Mouse (Mus musculus) megakaryocyte, embryonic 14.5 days (primary cell): ENCODE results near the gene Selenof. TPM values are rescaled to one million over a fixed set of nuclear protein-coding genes. Genes with fewer than 3 reads are reported as not detected.

ENCODE experiments used
- H3K27me3 ChIP-seq: replicated peaks from 2 replicates; pipeline ENCODE3; 2012; ENCODE audit warnings: inconsistent platforms
- H3K36me3 ChIP-seq: replicated peaks from 2 replicates; pipeline ENCODE3; 2012; ENCODE audit warnings: low read length, inconsistent platforms, mixed read lengths
- H3K4me1 ChIP-seq: 2 replicates; pipeline ENCODE4 v1.6.1; 2012; ENCODE audit warnings: inconsistent platforms
- H3K4me3 ChIP-seq: replicated peaks from 2 replicates; pipeline ENCODE3; 2012; ENCODE audit warnings: moderate library complexity, mild to moderate bottlenecking, inconsistent platforms
- H3K9me3 ChIP-seq: 2 replicates; pipeline ENCODE4 v1.6.1; 2012; ENCODE audit warnings: inconsistent platforms
- FLI1 ChIP-seq: IDR thresholded peaks from 2 replicates; pipeline ENCODE4 v1.6.1; 2012; ENCODE audit warnings: low read length, inconsistent platforms, mixed read lengths
- GATA1 ChIP-seq: IDR thresholded peaks from 3 replicates; pipeline ENCODE4 v1.6.1; 2012; ENCODE audit warnings: mixed read lengths, low read length, inconsistent platforms, borderline replicate concordance
- polyA plus RNA-seq: library from polyadenylated mRNA; stranded (reverse); fragments of >175 nt; gene quantifications from 2 replicates; pipeline ENCODE4 v1.2.3, GENCODE M21; 2012; ENCODE audit warnings: low replicate concordance; ENCODE audit not compliant: insufficient read depth

Selenof gene
- polyA plus RNA-seq, 1 experiment: 35.5 TPM

DNA sequence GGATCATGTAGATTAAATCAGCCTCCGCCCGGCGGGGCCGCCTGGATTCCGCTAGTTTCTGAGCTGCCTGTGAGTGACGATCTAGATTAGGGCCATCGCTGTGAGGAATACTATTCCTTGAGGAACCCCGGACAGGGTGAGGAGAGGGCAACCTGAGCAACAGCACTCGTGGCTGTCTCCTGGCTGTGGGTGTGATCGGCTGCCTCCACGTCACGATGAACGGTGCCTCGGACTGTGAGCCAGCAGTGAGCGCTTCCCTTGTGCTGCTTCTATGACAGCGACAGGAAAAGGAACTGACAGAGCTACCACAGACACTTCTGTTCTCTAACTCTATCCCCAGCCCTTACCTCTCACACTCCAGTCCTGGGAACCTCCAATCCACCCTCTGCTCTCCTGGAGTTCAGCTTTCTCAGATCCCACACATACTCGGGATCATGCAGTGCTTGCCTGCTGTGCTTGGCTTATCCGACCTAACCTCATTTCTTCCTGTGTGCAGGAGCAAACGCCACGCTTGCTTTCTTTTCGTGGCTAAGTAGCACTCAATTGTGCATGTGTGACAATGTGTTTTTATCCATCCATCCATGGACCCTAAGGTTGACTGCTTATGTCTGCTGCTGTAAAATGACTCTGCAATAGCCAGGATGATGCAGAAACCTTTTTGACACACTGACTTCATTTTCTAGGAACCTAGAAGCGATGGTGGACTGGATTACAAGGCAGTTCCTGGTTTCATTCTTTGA, 8.4 kb upstream of the Selenof start:
- peak overlapping the region; percentile 92 for H3K4me3 ChIP-seq
- peaks cover 70% of the 10 kb centered on the region for H3K4me1 ChIP-seq
- no peaks in the 10 kb centered on the region for H3K27me3 ChIP-seq
- no peaks in the 10 kb centered on the region for H3K36me3 ChIP-seq
- TF ChIP-seq FLI1: no peak
- no peak for TF ChIP-seq GATA1
- no peaks in the 10 kb centered on the region for H3K9me3 ChIP-seq

GRCm38 (mm10) chr3:144563916-144564315, 6.2 kb upstream of the Selenof start:
- H3K9me3 ChIP-seq: no peaks in the 10 kb centered on the region
- H3K4me1 ChIP-seq: peaks cover 70% of the 10 kb centered on the region
- no peak for TF ChIP-seq FLI1
- no peak for TF ChIP-seq GATA1
- no peaks in the 10 kb centered on the region for H3K27me3 ChIP-seq
- no peaks in the 10 kb centered on the region for H3K36me3 ChIP-seq
- no peak overlapping the region for H3K4me3 ChIP-seq

GRCm38 (mm10) chr3:144565212-144565611, 4.9 kb upstream of the Selenof start:
- Histone ChIP-seq H3K27me3 (no peaks in the 10 kb centered on the region), H3K36me3 (no peaks in the 10 kb centered on the region), H3K9me3 (no peaks in the 10 kb centered on the region), H3K4me1 (peaks cover 63% of the 10 kb centered on the region), H3K4me3 (no peak overlapping the region)
- TF ChIP-seq FLI1 (no peak), GATA1 (no peak)

GRCm38 (mm10) chr3:144568861-144569361, 1.2 kb upstream of the Selenof start:
- TF ChIP-seq GATA1 (no peak), FLI1 (no peak)
- no peaks in the 10 kb centered on the region for H3K27me3 ChIP-seq
- H3K9me3 ChIP-seq: no peaks in the 10 kb centered on the region
- peaks cover 54% of the 10 kb centered on the region for H3K4me1 ChIP-seq
- peak overlapping the region; percentile 98 for H3K4me3 ChIP-seq
- H3K36me3 ChIP-seq: peaks cover 18% of the 10 kb centered on the region

- TF ChIP-seq GATA1: no peak
- TF ChIP-seq FLI1: no peak
These were observed 618 bp upstream of the Selenof start for GRCm38 (mm10) chr3:144569401-144569971.

GRCm38 (mm10) chr3:144570816-144571487, 848 bp downstream of the Selenof start:
- TF ChIP-seq GATA1 (no peak), FLI1 (no peak)
- H3K4me1 ChIP-seq: peaks cover 64% of the 10 kb centered on the region
- H3K4me3 ChIP-seq: peak overlapping the region; percentile 98
- H3K9me3 ChIP-seq: no peaks in the 10 kb centered on the region
- H3K27me3 ChIP-seq: no peaks in the 10 kb centered on the region
- peaks cover 37% of the 10 kb centered on the region for H3K36me3 ChIP-seq

More at GRCm38 (mm10) chr3:144569401-144569971, 618 bp upstream of the Selenof start:
- peaks cover 23% of the 10 kb centered on the region for H3K36me3 ChIP-seq
- H3K4me1 ChIP-seq: peaks cover 54% of the 10 kb centered on the region
- H3K4me3 ChIP-seq: peak overlapping the region; percentile 98
- no peaks in the 10 kb centered on the region for H3K9me3 ChIP-seq
- no peaks in the 10 kb centered on the region for H3K27me3 ChIP-seq

GRCm38 (mm10) chr3:144574256-144574655, 4.2 kb downstream of the Selenof start:
- peaks cover 70% of the 10 kb centered on the region for H3K36me3 ChIP-seq
- no peaks in the 10 kb centered on the region for H3K27me3 ChIP-seq
- no peak overlapping the region for H3K4me3 ChIP-seq
- TF ChIP-seq FLI1: no peak
- TF ChIP-seq GATA1: no peak
- no peaks in the 10 kb centered on the region for H3K9me3 ChIP-seq
- H3K4me1 ChIP-seq: peaks cover 63% of the 10 kb centered on the region

GRCm38 (mm10) chr3:144577366-144578340, 7.5 kb downstream of the Selenof start:
- Histone ChIP-seq H3K4me3 (no peak overlapping the region), H3K36me3 (peaks cover 96% of the 10 kb centered on the region), H3K4me1 (peaks cover 73% of the 10 kb centered on the region), H3K27me3 (no peaks in the 10 kb centered on the region), H3K9me3 (no peaks in the 10 kb centered on the region)
- TF ChIP-seq FLI1 (no peak), GATA1 (no peak)

GRCm38 (mm10) chr3:144578921-144579320, 8.8 kb downstream of the Selenof start:
- peaks cover 73% of the 10 kb centered on the region for H3K4me1 ChIP-seq

More at GRCm38 (mm10) chr3:144578921-144579320, 8.8 kb downstream of the Selenof start:
- TF ChIP-seq GATA1: no peak
- TF ChIP-seq FLI1: no peak
- Histone ChIP-seq H3K36me3 (peaks cover 92% of the 10 kb centered on the region), H3K9me3 (no peaks in the 10 kb centered on the region), H3K27me3 (no peaks in the 10 kb centered on the region), H3K4me3 (no peak overlapping the region)
